Mouse (Mus musculus): ENCODE measurements around the gene Ing3. TPM values are rescaled to one million over a fixed set of nuclear protein-coding genes. Genes with fewer than 3 reads are reported as not detected.

The Ing3 gene
- total and polyA plus RNA-seq, 3 experiments, result 14.5 to 34.3 (median 21.9) TPM

DNA sequence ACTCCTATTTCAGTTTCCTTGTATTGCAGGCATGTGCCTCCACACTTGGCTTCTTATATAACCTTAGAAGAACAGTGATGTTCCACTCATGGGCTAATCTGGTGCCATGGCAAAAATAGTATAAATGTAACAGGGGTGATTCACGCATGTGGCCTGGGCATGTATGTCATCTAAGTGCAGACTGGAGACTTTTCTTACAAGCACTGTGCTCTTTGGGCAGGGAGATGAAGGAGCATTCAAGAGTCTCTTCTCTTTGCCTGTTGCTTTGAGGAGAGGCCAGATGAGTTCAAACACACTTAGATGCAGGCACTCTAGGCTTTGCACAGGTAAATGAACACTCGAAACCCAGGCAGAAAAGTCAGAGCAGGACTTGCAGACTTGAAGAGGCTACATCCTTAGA lies 74.8 kb downstream of the Ing3 start:
- Histone ChIP-seq H3K79me2 (replicated peaks; ENCODE audit: control insufficient read depth, extremely low read depth, insufficient read depth, poor library complexity, severe bottlenecking) (no peaks in the 10 kb centered on the region), H3K9me3 (replicated peaks; ENCODE audit: low read length) (no peaks in the 10 kb centered on the region), H3K4me3 (replicated peaks in 1 of 3; ENCODE audit: low read depth in 2 of 3, low read length in 2 of 3, poor library complexity in 1 of 3) (no peak overlapping the region), H3K9ac (ENCODE audit: insufficient read depth, low read depth) (no peak overlapping the region), H3K27me3 (replicated peaks) (no peaks in the 10 kb centered on the region), H3K4me2 (ENCODE audit: insufficient read depth, low read depth, poor library complexity, severe bottlenecking) (no peak overlapping the region), H3K27ac (ENCODE audit: insufficient read depth, low read depth) (no peak overlapping the region), H3K36me3 (replicated peaks in 1 of 2; ENCODE audit: control insufficient read depth in 1 of 2, insufficient read depth in 1 of 2, low read length in 1 of 2) (no peaks in the 10 kb centered on the region), H3K4me1 (ENCODE audit: control insufficient read depth in 1 of 2, insufficient read depth in 2 of 2) (peaks cover 0 to 8% of the 10 kb centered on the region in 2 experiments; a peak in 2 of 4 replicates)
- no peak for DNase-seq (ENCODE audit: extremely low read depth)
- in situ Hi-C loops (cut with MboI; ENCODE audit: low pct_ligation_motif_present, low pct_unique_long_range_greater_than_20kb, low sequenced_read_pairs), result no loop called here
- dilution Hi-C loops (cut with MboI; ENCODE audit: extremely low pct_ligation_motif_present, extremely low pct_unique_long_range_greater_than_20kb, low sequenced_read_pairs), result no loop called here
- TF ChIP-seq TCF12 (IDR thresholded peaks at IDR 0.05; ENCODE audit: low read depth, low read length) (no peak), ZKSCAN1 (IDR thresholded peaks at IDR 0.05; ENCODE audit: borderline replicate concordance, low read depth, low read length) (no peak), E2F4 (IDR thresholded peaks at IDR 0.05; ENCODE audit: insufficient replicate concordance, low read depth, low read length) (no peak), ELF1 (IDR thresholded peaks at IDR 0.05; ENCODE audit: low read depth, low read length) (no peak), POLR2A (IDR thresholded peaks at IDR 0.05; ENCODE audit: low read depth, low read length) (no peak), MXI1 (IDR thresholded peaks at IDR 0.05; ENCODE audit: low read depth, low read length) (no peak), ZNF384 (IDR thresholded peaks at IDR 0.05; ENCODE audit: low read depth, low read length) (no peak), CHD1 (IDR thresholded peaks at IDR 0.05; ENCODE audit: low read depth, low read length) (no peak), TBP (conservative IDR thresholded peaks at IDR 0.05; ENCODE audit: low read depth, low read length) (no peak), POLR2AphosphoS2 (IDR thresholded peaks at IDR 0.05; ENCODE audit: low read depth, low read length) (no peak), MAFK (IDR thresholded peaks at IDR 0.05; ENCODE audit: insufficient replicate concordance, low read length) (no peak), USF1 (IDR thresholded peaks at IDR 0.05; ENCODE audit: low read depth, low read length) (no peak), RCOR1 (conservative IDR thresholded peaks at IDR 0.05; ENCODE audit: low read depth, low read length) (no peak), CHD2 (IDR thresholded peaks at IDR 0.05; ENCODE audit: low read length) (no peak), NRF1 (IDR thresholded peaks at IDR 0.05; ENCODE audit: low read depth, low read length) (no peak), MAZ (IDR thresholded peaks at IDR 0.05; ENCODE audit: low read depth, low read length) (no peak)

Other genes with a start within 250 kb of the Ing3 start
- gene Tspan12, start 97.1 kb upstream of the Ing3 start, total RNA-seq (2012; rRNA removed), result not detected in 2 replicates
- not detected in 2 replicates for gene Tspan12, start 97.1 kb upstream of the Ing3 start, total RNA-seq (2014; rRNA removed)
- gene Tspan12, start 97.1 kb upstream of the Ing3 start, polyA plus RNA-seq (2012; ENCODE audit: insufficient read length, low read depth), result not detected in 2 replicates
- gene Cped1, start 36.3 kb downstream of the Ing3 start, total RNA-seq (2012; rRNA removed), result 4.7 and 6.8 TPM in 2 replicates
- gene Cped1, start 36.3 kb downstream of the Ing3 start, total RNA-seq (2014; rRNA removed), result 0.46 and 0.51 TPM in 2 replicates
- gene Cped1, start 36.3 kb downstream of the Ing3 start, polyA plus RNA-seq (2012; ENCODE audit: insufficient read length, low read depth), result 1.1 TPM in 2 replicates